Comparison of ENCODE assay signal across 8 mouse cellular contexts in genomic region chr15:102245891-102246741, GRCm38 (mm10). TPM values are rescaled to one million over a fixed set of nuclear protein-coding genes. Genes with fewer than 3 reads are reported as not detected.
A peak's percentile ranks its signal among the peaks of the same experiment; 100 is the strongest.
DNase-seq lines count a peak whose midpoint lies in the region; ATAC-seq and TF ChIP-seq lines count a peak whose summit lies in the region.

No protein-coding gene starts in this region.

- peaks cover 5 to 28% of the 10 kb centered on the region in 2 experiments for H3K4me1 ChIP-seq in MEL (ENCODE audit: control insufficient read depth in 1 of 2, insufficient read depth in 2 of 2, low read length in 2 of 2)
- peaks cover 63% of the 10 kb centered on the region for H3K4me1 ChIP-seq in lung, embryonic 16.5 days (replicated peaks; ENCODE audit: control insufficient read depth, insufficient read depth, low read length)

- under 1% methylated on average over 40 of the region's 44 CpGs for WGBS in lung, embryonic 16.5 days

- ATAC-seq in hematopoietic stem cell, adult 5-6 weeks (replicated peaks in 1 of 2; ENCODE audit: insufficient read depth in 1 of 2, low FRiP score in 2 of 2, low TSS enrichment in 1 of 2, low read depth in 1 of 2, poor library complexity in 2 of 2, severe bottlenecking in 2 of 2) = peak; percentile 8 to 27; a peak in 1 of 4 replicates
- ATAC-seq in lung, embryonic 16.5 days (ENCODE audit: low read depth) = peak; percentile 69

- H3K36me3 ChIP-seq in MEL (ENCODE audit: control insufficient read depth in 1 of 2, insufficient read depth in 2 of 2, low read length in 2 of 2) = peaks cover 0 to 7% of the 10 kb centered on the region in 2 experiments; a peak in 2 of 4 replicates
- H3K36me3 ChIP-seq in lung, embryonic 16.5 days (ENCODE audit: control insufficient read depth, insufficient read depth, low read length) = peaks cover 3% of the 10 kb centered on the region

- TF ChIP-seq RAD21 in MEL (IDR thresholded peaks at IDR 0.05; ENCODE audit: low read depth, low read length) = no peak

- H3K9ac ChIP-seq in MEL (ENCODE audit: control insufficient read depth, low read depth, low read length, poor library complexity, severe bottlenecking) = peak overlapping the region; percentile 63
- H3K9ac ChIP-seq in lung, embryonic 16.5 days (ENCODE audit: low read length) = peak overlapping the region; percentile 88

- peak in 1 of 2 experiments; percentile 20; a peak in 1 of 4 replicates for TF ChIP-seq POLR2A in MEL (IDR thresholded peaks at IDR 0.05; ENCODE audit: control insufficient read depth in 1 of 2, insufficient read depth in 1 of 2, low read depth in 1 of 2, low read length in 2 of 2, poor library complexity in 1 of 2)

- DNase-seq in MEL (ENCODE audit: low read depth, low spot score) = peak; percentile 93
- peak; percentile 74 for DNase-seq in cerebellum, adult 11 months
- DNase-seq in forelimb bud, embryonic 11.5 days (ENCODE audit: low read depth, low spot score) = peak; percentile 78
- peak; percentile 61 to 74 for DNase-seq in layer of hippocampus, postnatal 10 days (ENCODE audit: low spot score in 2 of 2)
- DNase-seq in ovary, adult 18-20 months (ENCODE audit: low spot score) = peak; percentile 75
- peak; percentile 71 for DNase-seq in thymus, postnatal 4 days

- H3K4me3 ChIP-seq in MEL (ENCODE audit: control insufficient read depth in 1 of 2, insufficient read depth in 1 of 2, low read depth in 2 of 2, low read length in 2 of 2) = peak overlapping the region; percentile 67 to 79
- H3K4me3 ChIP-seq in lung, embryonic 16.5 days (ENCODE audit: low read length) = peak overlapping the region; percentile 80

- TF ChIP-seq EP300 in MEL (IDR thresholded peaks at IDR 0.05; ENCODE audit: low read depth in 1 of 2, low read length in 2 of 2) = no peak

- TF ChIP-seq CTCF in MEL (IDR thresholded peaks at IDR 0.05 in 2 of 3, conservative IDR thresholded peaks at IDR 0.05 in 1 of 3; ENCODE audit: control insufficient read depth in 1 of 3, insufficient read depth in 1 of 3, low read depth in 2 of 3, low read length in 3 of 3, poor library complexity in 1 of 3, severe bottlenecking in 1 of 3) = no peak

- no peak overlapping the region for H3K27ac ChIP-seq in MEL (ENCODE audit: control insufficient read depth, low read depth, low read length)
- peak overlapping the region; percentile 100 for H3K27ac ChIP-seq in lung, embryonic 16.5 days (ENCODE audit: low read length)

- H3K9me3 ChIP-seq in MEL (replicated peaks; ENCODE audit: insufficient read depth, low read length) = no peaks in the 10 kb centered on the region
- H3K9me3 ChIP-seq in lung, embryonic 16.5 days (ENCODE audit: control insufficient read depth, low read length) = no peaks in the 10 kb centered on the region

- no peaks in the 10 kb centered on the region; the same call in 1 of the 2 replicates for H3K79me2 ChIP-seq in MEL (ENCODE audit: control insufficient read depth, insufficient read depth, low read length, poor library complexity)

- peaks cover 14 to 26% of the 10 kb centered on the region in 2 experiments for H3K27me3 ChIP-seq in MEL (ENCODE audit: control insufficient read depth in 1 of 2, insufficient read depth in 2 of 2, low read length in 2 of 2)
- H3K27me3 ChIP-seq in lung, embryonic 16.5 days (ENCODE audit: control insufficient read depth, insufficient read depth, low read depth, low read length) = no peaks in the 10 kb centered on the region

- H3K4me2 ChIP-seq in lung, embryonic 16.5 days (ENCODE audit: low read depth, low read length) = peak overlapping the region; percentile 94

TF ChIP-seq in MEL, 35 proteins besides CTCF, POLR2A, EP300 and RAD21:
- no peak for TF ChIP-seq GATA1 (IDR thresholded peaks at IDR 0.05; ENCODE audit: low read depth, low read length)
- TF ChIP-seq MAZ (IDR thresholded peaks at IDR 0.05; ENCODE audit: low read depth, low read length) = peak; percentile 83
- 0 out of 2 replicates have a peak, but pooled peaks have one; percentile 55 for TF ChIP-seq MYC (IDR thresholded peaks at IDR 0.05; ENCODE audit: low read depth, low read length)
- TF ChIP-seq TCF12 (IDR thresholded peaks at IDR 0.05; ENCODE audit: low read depth, low read length) = 0 out of 2 replicates have a peak, but pooled peaks have one; percentile 8
- no peak for TF ChIP-seq ZKSCAN1 (IDR thresholded peaks at IDR 0.05; ENCODE audit: low read depth, low read length)
- TF ChIP-seq CHD1 (IDR thresholded peaks at IDR 0.05; ENCODE audit: low read depth, low read length) = no peak
- peak; percentile 73 for TF ChIP-seq NRF1 (IDR thresholded peaks at IDR 0.05; ENCODE audit: insufficient read depth, low read depth, low read length, poor library complexity, severe bottlenecking)
- TF ChIP-seq MAX (IDR thresholded peaks at IDR 0.05; ENCODE audit: low read length) = peak; percentile 55
- TF ChIP-seq TAL1 (IDR thresholded peaks at IDR 0.05; ENCODE audit: low read length) = no peak
- TF ChIP-seq ZNF384 (IDR thresholded peaks at IDR 0.05; ENCODE audit: low read depth, low read length) = no peak
- TF ChIP-seq MYB (IDR thresholded peaks at IDR 0.05; ENCODE audit: low read depth, low read length) = no peak
- TF ChIP-seq SIN3A (IDR thresholded peaks at IDR 0.05; ENCODE audit: low read length) = peak; percentile 59
- TF ChIP-seq POLR2AphosphoS2 (IDR thresholded peaks at IDR 0.05; ENCODE audit: low read length) = no peak
- TF ChIP-seq ZMIZ1 (IDR thresholded peaks at IDR 0.05; ENCODE audit: low read depth, low read length) = no peak; the same call in 1 of the 2 replicates
- TF ChIP-seq USF1 (IDR thresholded peaks at IDR 0.05; ENCODE audit: low read depth, low read length) = no peak
- no peak for TF ChIP-seq UBTF (IDR thresholded peaks at IDR 0.05; ENCODE audit: borderline replicate concordance, insufficient read depth, low read depth, low read length)
- peak; percentile 73 for TF ChIP-seq MXI1 (IDR thresholded peaks at IDR 0.05; ENCODE audit: low read depth, low read length)
- TF ChIP-seq E2F4 (IDR thresholded peaks at IDR 0.05; ENCODE audit: borderline replicate concordance, low read depth, low read length) = no peak
- TF ChIP-seq MAFK (IDR thresholded peaks at IDR 0.05; ENCODE audit: borderline replicate concordance, low read depth, low read length) = no peak
- TF ChIP-seq GABPA (IDR thresholded peaks at IDR 0.05; ENCODE audit: low read depth, low read length) = no peak
- peak; percentile 4; the same call in 1 of the 2 replicates for TF ChIP-seq HCFC1 (IDR thresholded peaks at IDR 0.05; ENCODE audit: low read depth, low read length)
- no peak for TF ChIP-seq ELF1 (IDR thresholded peaks at IDR 0.05; ENCODE audit: low read depth, low read length)
- no peak for TF ChIP-seq POLR2AphosphoS5 (IDR thresholded peaks at IDR 0.05; ENCODE audit: borderline replicate concordance, low read depth, low read length)
- peak; percentile 36; the same call in 1 of the 2 replicates for TF ChIP-seq NELFE (IDR thresholded peaks at IDR 0.05; ENCODE audit: low read depth, low read length)

RNA-seq across cellular contexts. Expression of gene Rarg, which starts 11.2 kb away (rescaled TPM):
- 0.39 and 0.59 TPM in 2 replicates for total RNA-seq in MEL (2012; rRNA removed)
- polyA plus RNA-seq in MEL (2012; ENCODE audit: insufficient read depth in 1 of 2, insufficient read length in 2 of 2, low read depth in 1 of 2, low replicate concordance in 2 of 2, missing spikeins in 1 of 2) = 1 to 10 TPM in 1 of 2 experiments, not detected in 1; 5.8 TPM
- 3.6 and 5.6 TPM in 2 replicates for total RNA-seq in hematopoietic stem cell, adult 5-6 weeks (2017)
- total RNA-seq in layer of hippocampus, postnatal 10 days (2021) = 10 to 100 TPM; 12.5 to 15.6 TPM
- polyA plus RNA-seq in lung, embryonic 16.5 days (2015; fragmentation: Nextera tagmentation; extraction: Ambion mirVana) = 46.7 and 46.9 TPM in 2 replicates

RNA-seq across cellular contexts. Expression of gene Itgb7, which starts 14.4 kb away (rescaled TPM):
- 7.4 TPM in 2 replicates for total RNA-seq in MEL (2012; rRNA removed)
- polyA plus RNA-seq in MEL (2012; ENCODE audit: insufficient read depth in 1 of 2, insufficient read length in 2 of 2, low read depth in 1 of 2, low replicate concordance in 2 of 2, missing spikeins in 1 of 2) = 10 to 100 TPM in 1 of 2 experiments, not detected in 1; 15.2 TPM
- total RNA-seq in hematopoietic stem cell, adult 5-6 weeks (2017) = 83.0 and 92.1 TPM in 2 replicates
- total RNA-seq in layer of hippocampus, postnatal 10 days (2021) = 1 to 10 TPM; 1.3 to 2.5 TPM
- polyA plus RNA-seq in lung, embryonic 16.5 days (2015; fragmentation: Nextera tagmentation; extraction: Ambion mirVana) = 3.0 and 3.9 TPM in 2 replicates

RNA-seq across cellular contexts. Expression of gene Gm9918, which starts 24.2 kb away (rescaled TPM):
- not detected in 2 replicates for total RNA-seq in MEL (2012; rRNA removed)
- polyA plus RNA-seq in MEL (2012; ENCODE audit: insufficient read depth in 1 of 2, insufficient read length in 2 of 2, low read depth in 1 of 2, low replicate concordance in 2 of 2, missing spikeins in 1 of 2) = under 1 TPM in 1 of 2 experiments, not detected in 1; 0.04 TPM
- total RNA-seq in hematopoietic stem cell, adult 5-6 weeks (2017) = not detected in 2 replicates
- total RNA-seq in layer of hippocampus, postnatal 10 days (2021) = not detected
- 0.34 and 0.57 TPM in 2 replicates for polyA plus RNA-seq in lung, embryonic 16.5 days (2015; fragmentation: Nextera tagmentation; extraction: Ambion mirVana)

RNA-seq across cellular contexts. Expression of gene Mfsd5, which starts 33.1 kb away (rescaled TPM):
- total RNA-seq in MEL (2012; rRNA removed) = 49.7 and 56.3 TPM in 2 replicates
- 100 to 1,000 TPM in 1 of 2 experiments, 10 to 100 TPM in 1; 83.6 to 115 TPM for polyA plus RNA-seq in MEL (2012; ENCODE audit: insufficient read depth in 1 of 2, insufficient read length in 2 of 2, low read depth in 1 of 2, low replicate concordance in 2 of 2, missing spikeins in 1 of 2)
- total RNA-seq in hematopoietic stem cell, adult 5-6 weeks (2017) = 11.5 and 19.4 TPM in 2 replicates
- total RNA-seq in layer of hippocampus, postnatal 10 days (2021) = 10 to 100 TPM; 33.3 to 33.9 TPM
- 58.3 and 61.1 TPM in 2 replicates for polyA plus RNA-seq in lung, embryonic 16.5 days (2015; fragmentation: Nextera tagmentation; extraction: Ambion mirVana)

RNA-seq across cellular contexts. Expression of gene Csad, which starts 41.6 kb away (rescaled TPM):
- 4.1 and 5.3 TPM in 2 replicates for total RNA-seq in MEL (2012; rRNA removed)
- 10 to 100 TPM in 1 of 2 experiments, not detected in 1; 10.5 TPM for polyA plus RNA-seq in MEL (2012; ENCODE audit: insufficient read depth in 1 of 2, insufficient read length in 2 of 2, low read depth in 1 of 2, low replicate concordance in 2 of 2, missing spikeins in 1 of 2)
- 37.4 and 76.7 TPM in 2 replicates for total RNA-seq in hematopoietic stem cell, adult 5-6 weeks (2017)
- 10 to 100 TPM; 33.0 to 38.7 TPM for total RNA-seq in layer of hippocampus, postnatal 10 days (2021)
- polyA plus RNA-seq in lung, embryonic 16.5 days (2015; fragmentation: Nextera tagmentation; extraction: Ambion mirVana) = 69.5 and 70.6 TPM in 2 replicates
